Mouse (Mus musculus): ENCODE measurements at regions not wholly inside any gene's neighbourhood (a gene's known extent, or its start where the extent isn't known, plus 50 kb on each side); places are given as distances from the start of the nearest gene placed in this dataset.

GRCm38 (mm10) chr14:118431241-118431882 is 164.6 kb downstream of the Gm9376 start:
- no peak for ATAC-seq (ENCODE audit: insufficient read depth, low FRiP score)
- WGBS = 66% methylated on average over 6 of the region's 6 CpGs

More at GRCm38 (mm10) chr14:118431241-118431882, 164.6 kb downstream of the Gm9376 start:
- Histone ChIP-seq H3K27me3 (ENCODE audit: control insufficient read depth, insufficient read depth, low read length) (peaks cover 12% of the 10 kb centered on the region), H3K36me3 (ENCODE audit: control insufficient read depth, insufficient read depth, low read length) (no peaks in the 10 kb centered on the region), H3K9me3 (replicated peaks; ENCODE audit: control insufficient read depth, low read length) (no peaks in the 10 kb centered on the region), H3K4me3 (replicated peaks; ENCODE audit: low read length) (no peak overlapping the region), H3K4me1 (ENCODE audit: control insufficient read depth, insufficient read depth, low read length) (no peaks in the 10 kb centered on the region), H3K27ac (ENCODE audit: low read length) (no peak overlapping the region), H3K9ac (ENCODE audit: low read length) (no peak overlapping the region), H3K4me2 (ENCODE audit: low read depth, low read length) (no peak overlapping the region)

Data from stomach, embryonic 16.5 days (tissue).